Mouse (Mus musculus) ES-E14 (cell line): ENCODE results near the gene Trappc11.

Source experiments
- CHD2 ChIP-seq: IDR thresholded peaks from 2 replicates; pipeline ENCODE4 v1.6.1; 2014; ENCODE audit warnings: mild to moderate bottlenecking, low read depth, low read length, inconsistent platforms
- HCFC1 ChIP-seq: IDR thresholded peaks from 2 replicates; pipeline ENCODE4 v1.6.1; 2012; ENCODE audit warnings: low read length, inconsistent platforms, borderline replicate concordance; ENCODE audit not compliant: insufficient read depth
- MAFK ChIP-seq: IDR thresholded peaks from 2 replicates; pipeline ENCODE4 v1.6.1; 2014; ENCODE audit warnings: mild to moderate bottlenecking, low read depth, low read length, inconsistent platforms; ENCODE audit not compliant: insufficient read depth
- ZC3H11A ChIP-seq: IDR thresholded peaks from 2 replicates; pipeline ENCODE4 v1.6.1; 2012; ENCODE audit warnings: low read depth, mild to moderate bottlenecking, inconsistent platforms, low read length, borderline replicate concordance

DNA sequence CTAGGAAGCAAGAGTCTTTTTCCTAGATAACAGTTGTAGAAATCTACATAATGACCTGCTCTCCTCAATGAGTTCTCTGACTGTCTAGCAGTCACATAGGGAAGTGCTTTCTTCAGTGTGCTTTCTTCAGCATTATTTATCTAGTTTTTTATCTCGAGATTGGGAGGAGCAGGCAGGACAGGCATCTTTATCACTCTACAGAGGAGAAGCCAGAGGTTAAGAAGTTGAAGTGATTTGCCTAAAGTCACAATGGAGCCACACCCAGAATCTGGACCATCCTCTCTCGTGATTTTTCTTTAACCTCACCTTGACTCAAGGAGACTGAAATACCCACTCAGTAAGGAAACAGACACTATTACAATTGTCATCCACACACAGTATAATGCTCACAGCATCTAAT lies 31.3 kb downstream of the Trappc11 start:
- TF ChIP-seq CHD2 (no peak), ZC3H11A (no peak), HCFC1 (no peak), MAFK (no peak)
